ENCODE assay signal across 10 mouse cellular contexts in genomic region chr3:142321930-142322329, GRCm38 (mm10).
DNase-seq lines count a peak whose midpoint lies in the region; ATAC-seq and TF ChIP-seq lines count a peak whose summit lies in the region.
"Had no signal": no experiment of that assay in that cellular context is flagged by ENCODE, and none has a peak within 500 bp of the region (broad histone marks: within the 10 kb centered on the region; RNA-seq: fewer than 3 reads in every experiment).

No protein-coding gene starts in this region.

- H3K9ac ChIP-seq in lung, embryonic 16.5 days (ENCODE audit: low read length): no peak overlapping the region
- H3K9ac ChIP-seq: embryonic facial prominence, embryonic 13.5 days had no signal

- no peaks in the 10 kb centered on the region for H3K9me3 ChIP-seq in lung, embryonic 16.5 days (ENCODE audit: control insufficient read depth, low read length)
- H3K9me3 ChIP-seq: embryonic facial prominence, embryonic 13.5 days; G1E had no signal

- H3K36me3 ChIP-seq in lung, embryonic 16.5 days (ENCODE audit: control insufficient read depth, insufficient read depth, low read length): no peaks in the 10 kb centered on the region
- H3K36me3 ChIP-seq: embryonic facial prominence, embryonic 13.5 days had no signal

- peak; percentile 41; the same call in 1 of the 2 replicates for ATAC-seq in lung, embryonic 16.5 days (ENCODE audit: low read depth)

- H3K27ac ChIP-seq in left cerebral cortex, adult 2 months: no peak overlapping the region
- H3K27ac ChIP-seq in lung, embryonic 16.5 days (ENCODE audit: low read length): no peak overlapping the region
- H3K27ac ChIP-seq: embryonic facial prominence, embryonic 13.5 days had no signal

- peak; percentile 24 to 41 for DNase-seq in left cerebral cortex, adult 2 months (ENCODE audit: extremely low spot score in 1 of 2, low spot score in 2 of 2)
- no peak for DNase-seq in left cerebral cortex, adult 11 months (ENCODE audit: low spot score)
- DNase-seq in cerebellum, adult 9-11 months: peak; percentile 21
- peak; percentile 81 to 84 for DNase-seq in heart, postnatal 14 days
- no peak for DNase-seq in retina, embryonic 14.5 days (ENCODE audit: low spot score)
- no peak for DNase-seq in spleen, adult 12 weeks (ENCODE audit: low spot score)
- DNase-seq in thymus, postnatal 10 days (ENCODE audit: low spot score in 2 of 2): no peak

- intact Hi-C loops in left cerebral cortex, adult 2 months (cut with DNase I): no loop called here
- intact Hi-C loops in heart, postnatal 14 days (cut with DNase I): no loop called here

- H3K4me1 ChIP-seq in lung, embryonic 16.5 days (replicated peaks; ENCODE audit: control insufficient read depth, insufficient read depth, low read length): peaks cover 6% of the 10 kb centered on the region

- H3K4me2 ChIP-seq in lung, embryonic 16.5 days (ENCODE audit: low read depth, low read length): no peak overlapping the region
- H3K4me2 ChIP-seq: embryonic facial prominence, embryonic 13.5 days had no signal

- no peaks in the 10 kb centered on the region for H3K27me3 ChIP-seq in lung, embryonic 16.5 days (ENCODE audit: control insufficient read depth, insufficient read depth, low read depth, low read length)
- H3K27me3 ChIP-seq: embryonic facial prominence, embryonic 13.5 days had no signal

- WGBS in lung, embryonic 16.5 days: 24% methylated on average over 6 of the region's 6 CpGs

- no peak for TF ChIP-seq CTCF in left cerebral cortex, adult 2 months (IDR thresholded peaks at IDR 0.05)

- no peak overlapping the region for H3K4me3 ChIP-seq in left cerebral cortex, adult 2 months
- no peak overlapping the region for H3K4me3 ChIP-seq in lung, embryonic 16.5 days (ENCODE audit: low read length)
- H3K4me3 ChIP-seq: embryonic facial prominence, embryonic 13.5 days had no signal

Comparison
In these comparisons a context has a peak if more than half of its experiments do, and no peak if none do; other contexts are left out.
1. DNase-seq: peak in left cerebral cortex, adult 2 months (2 of 2), cerebellum, adult 9-11 months (single experiment) and heart, postnatal 14 days (2 of 2); none in left cerebral cortex, adult 11 months (single experiment), retina, embryonic 14.5 days (single experiment), spleen, adult 12 weeks (single experiment) and thymus, postnatal 10 days (0 of 2).